Mouse (Mus musculus) liver, embryonic 14.5 days (tissue): ENCODE data around the gene Ocln.

Experiments
- CTCF ChIP-seq: IDR thresholded peaks from 2 replicates; pipeline ENCODE4 v1.5.1; 2016; ENCODE audit warnings: antibody characterized with exemption, low read depth, control low read depth
- EP300 ChIP-seq: IDR thresholded peaks from 2 replicates; pipeline ENCODE4 v1.6.1; 2016; ENCODE audit warnings: antibody characterized with exemption, low read depth

GRCm38 (mm10) chr13:100543011-100543767, 9.3 kb downstream of the Ocln start:
- TF ChIP-seq CTCF (no peak), EP300 (no peak)
